Mouse (Mus musculus): ENCODE measurements around the gene Adra1b.

GRCm38 (mm10) chr11:43912136-43912888 is 11.3 kb upstream of the Adra1b start:
- no peak for TF ChIP-seq RAD21 (IDR thresholded peaks at IDR 0.05; ENCODE audit: low read depth, low read length)
- TF ChIP-seq JUND (IDR thresholded peaks at IDR 0.05; ENCODE audit: low read depth, low read length), result no peak
- TF ChIP-seq USF1 (IDR thresholded peaks at IDR 0.05; ENCODE audit: low read depth, low read length), result no peak
- TF ChIP-seq EP300 (IDR thresholded peaks at IDR 0.05; ENCODE audit: low read depth in 1 of 2, low read length in 2 of 2), result no peak
- no peak for TF ChIP-seq TCF12 (IDR thresholded peaks at IDR 0.05; ENCODE audit: low read depth, low read length)
- no peak for TF ChIP-seq POLR2A (IDR thresholded peaks at IDR 0.05; ENCODE audit: control insufficient read depth in 1 of 2, insufficient read depth in 1 of 2, low read depth in 1 of 2, low read length in 2 of 2, poor library complexity in 1 of 2)
- TF ChIP-seq CHD2 (IDR thresholded peaks at IDR 0.05; ENCODE audit: low read length), result no peak
- TF ChIP-seq CTCF (IDR thresholded peaks at IDR 0.05 in 2 of 3, conservative IDR thresholded peaks at IDR 0.05 in 1 of 3; ENCODE audit: control insufficient read depth in 1 of 3, insufficient read depth in 1 of 3, low read depth in 2 of 3, low read length in 3 of 3, poor library complexity in 1 of 3, severe bottlenecking in 1 of 3), result no peak
- no peak for TF ChIP-seq NRF1 (IDR thresholded peaks at IDR 0.05; ENCODE audit: insufficient read depth, low read depth, low read length, poor library complexity, severe bottlenecking)

Data from MEL (cell line).